Mouse (Mus musculus) heart, postnatal 0 days (tissue): Measurements from ENCODE around the gene Fgfr2.

Experiments
- CTCF ChIP-seq: IDR thresholded peaks from 2 replicates; pipeline ENCODE4 v1.5.1; 2016; ENCODE audit warnings: antibody characterized with exemption, control low read depth, low read depth
- EP300 ChIP-seq: IDR thresholded peaks from 2 replicates; pipeline ENCODE4 v1.6.1; 2016; ENCODE audit warnings: antibody characterized with exemption, low read depth

DNA sequence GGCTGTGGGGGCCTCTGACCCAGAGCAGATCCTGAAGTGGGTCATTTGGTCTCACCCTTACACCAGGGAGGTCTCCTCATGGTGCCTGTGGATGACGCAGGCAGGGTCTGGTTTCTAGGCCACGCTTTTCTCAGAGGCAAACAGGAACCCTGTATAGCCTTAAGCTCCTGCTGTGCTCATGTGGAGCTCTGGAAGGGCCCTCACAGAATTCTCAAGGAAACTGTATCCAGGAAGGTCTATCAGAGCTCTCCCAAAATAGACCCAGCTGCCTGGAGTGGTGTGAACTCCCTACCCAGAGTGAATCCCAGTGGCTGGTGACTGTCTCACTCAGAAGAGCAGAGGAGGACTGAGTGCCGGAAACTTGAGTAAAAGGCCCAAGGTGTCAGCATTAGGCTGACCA lies 468.7 kb downstream of the Fgfr2 start:
- TF ChIP-seq EP300: no peak
- TF ChIP-seq CTCF: no peak
